Mouse (Mus musculus): ENCODE results near the gene Khdc4.

- TF ChIP-seq CTCF (IDR thresholded peaks at IDR 0.05; ENCODE audit: insufficient read depth, low read length) = no peak
- no peak for TF ChIP-seq POLR2A (IDR thresholded peaks at IDR 0.05; ENCODE audit: borderline replicate concordance, extremely low read depth, low read depth, low read length)
Observed at GRCm38 (mm10) chr3:88758045-88758500, 72.5 kb downstream of the Khdc4 start.
